Mouse (Mus musculus): ENCODE data around the gene Themis2.

The Themis2 gene

GRCm38 (mm10) chr4:132733071-132733770, 63.0 kb downstream of the Themis2 start:
- in situ Hi-C loops (cut with MboI; ENCODE audit: low pct_unique_long_range_greater_than_20kb in 1 of 2, low sequenced_read_pairs in 2 of 2, unreplicated experiment in 1 of 2), result no loop called here

DNA sequence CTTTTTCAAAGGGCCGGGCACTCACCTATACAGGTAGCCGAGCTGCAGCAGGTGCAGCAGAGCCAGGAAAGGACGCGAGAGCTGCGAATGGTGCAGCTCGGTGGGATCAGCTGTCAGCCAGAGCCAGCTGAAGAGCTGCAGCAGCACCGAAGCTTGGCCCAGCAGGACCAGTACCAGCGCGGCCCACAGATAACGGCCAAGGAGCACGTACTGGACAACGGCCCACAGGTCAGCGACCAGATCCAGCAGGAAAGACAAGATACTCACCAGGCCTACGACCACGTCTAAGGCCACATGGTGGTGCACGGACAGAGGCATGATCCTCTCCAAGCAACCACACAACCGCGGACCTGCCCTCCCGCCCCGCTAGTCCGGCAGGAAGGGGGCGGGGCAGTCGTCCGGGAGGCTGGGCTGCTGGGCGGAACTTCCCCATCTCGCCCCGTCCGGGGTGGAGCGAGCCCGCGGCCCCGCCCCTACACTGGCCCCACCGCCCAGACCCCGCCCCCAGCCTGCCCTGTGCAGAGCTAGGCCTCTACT, 64.0 kb downstream of the Themis2 start, which contains the start of gene Xkr8:
Gene Xkr8 (minus strand): TSS at position 399 of the 537 bp plus-strand sequence.
- in situ Hi-C loops (cut with MboI; ENCODE audit: low pct_unique_long_range_greater_than_20kb in 1 of 2, low sequenced_read_pairs in 2 of 2, unreplicated experiment in 1 of 2), result no loop called here

Measured in mouse embryonic stem cell (cell line).